Mouse (Mus musculus) liver, adult 2 months (tissue): ENCODE measurements around the gene Spaca4.

Source experiments
- CTCF ChIP-seq: fragments of 200-500 bp; IDR thresholded peaks from 2 replicates; pipeline ENCODE4 v1.5.1; 2011; ENCODE audit warnings: low read depth, low read length, control low read depth
- POLR2A ChIP-seq: fragments of 200-500 bp; IDR thresholded peaks from 2 replicates; pipeline ENCODE4 v1.6.1; 2011; ENCODE audit warnings: low read length, control low read depth; ENCODE audit not compliant: insufficient read depth; ENCODE audit errors: extremely low read depth

DNA sequence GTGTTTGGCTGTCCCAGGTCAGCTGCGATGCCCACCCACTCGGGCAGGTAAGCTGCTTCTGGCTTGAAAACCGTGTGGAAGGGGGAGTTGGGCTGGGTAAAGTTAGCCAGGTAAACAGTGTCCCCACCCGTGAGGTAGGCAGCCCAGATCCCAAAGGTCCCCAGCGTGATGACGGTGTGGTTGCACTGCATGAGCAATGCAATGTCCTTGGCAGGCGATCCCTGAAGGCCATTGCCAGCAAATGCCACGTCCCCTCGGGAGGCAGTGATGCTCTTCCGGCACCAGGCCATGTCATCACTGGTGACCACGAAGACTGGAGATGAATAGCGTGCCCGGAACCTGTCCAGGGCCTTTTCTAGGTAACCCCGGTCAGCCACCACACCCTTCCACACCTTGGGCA is 47.1 kb downstream of the Spaca4 start:
- TF ChIP-seq CTCF (no peak), POLR2A (no peak)
